Mouse (Mus musculus): ENCODE measurements at regions not wholly inside any gene's neighbourhood (a gene's known extent, or its start where the extent isn't known, plus 50 kb on each side); places are given as distances from the start of the nearest gene placed in this dataset.

DNA sequence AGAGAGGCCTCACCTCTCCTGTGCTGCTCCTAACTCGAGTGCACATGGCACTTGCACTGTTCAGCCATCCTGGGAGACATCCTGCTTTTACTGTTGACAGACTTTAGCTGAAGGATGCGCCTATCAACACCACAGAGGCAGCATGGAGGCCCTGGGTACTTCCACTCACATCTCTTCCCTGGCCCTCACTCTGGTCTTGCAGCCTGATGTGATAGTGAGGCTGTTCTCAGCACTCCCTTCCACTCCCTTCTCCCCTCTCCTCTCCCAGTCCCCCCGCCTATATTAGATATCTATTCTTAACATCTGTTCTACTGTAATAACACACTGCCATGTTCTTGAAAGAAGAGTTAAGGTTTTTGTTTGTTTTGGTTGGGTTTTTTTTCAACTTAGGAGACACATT lies 50.2 kb upstream of the Bod1 start:
- no peak for DNase-seq

DNA sequence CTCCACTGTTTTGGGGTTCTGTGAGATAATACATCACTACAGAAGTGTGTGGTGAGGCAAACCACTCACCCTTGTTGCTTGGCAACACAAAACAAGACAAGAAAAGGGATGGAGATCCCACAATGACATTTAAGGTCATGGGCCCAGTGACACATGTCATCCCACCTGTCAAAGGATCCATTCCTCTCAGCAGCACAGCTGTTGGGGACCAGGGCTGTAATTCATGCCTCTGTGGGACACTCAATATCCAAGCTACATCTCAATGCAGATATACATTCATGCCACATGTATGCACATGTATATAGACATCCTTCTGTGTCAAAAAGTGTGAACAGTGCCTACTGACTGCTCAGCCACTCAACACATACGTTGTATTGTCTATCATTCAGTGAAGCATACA lies 52.8 kb upstream of the Bod1 start:
- no peak for DNase-seq

DNA sequence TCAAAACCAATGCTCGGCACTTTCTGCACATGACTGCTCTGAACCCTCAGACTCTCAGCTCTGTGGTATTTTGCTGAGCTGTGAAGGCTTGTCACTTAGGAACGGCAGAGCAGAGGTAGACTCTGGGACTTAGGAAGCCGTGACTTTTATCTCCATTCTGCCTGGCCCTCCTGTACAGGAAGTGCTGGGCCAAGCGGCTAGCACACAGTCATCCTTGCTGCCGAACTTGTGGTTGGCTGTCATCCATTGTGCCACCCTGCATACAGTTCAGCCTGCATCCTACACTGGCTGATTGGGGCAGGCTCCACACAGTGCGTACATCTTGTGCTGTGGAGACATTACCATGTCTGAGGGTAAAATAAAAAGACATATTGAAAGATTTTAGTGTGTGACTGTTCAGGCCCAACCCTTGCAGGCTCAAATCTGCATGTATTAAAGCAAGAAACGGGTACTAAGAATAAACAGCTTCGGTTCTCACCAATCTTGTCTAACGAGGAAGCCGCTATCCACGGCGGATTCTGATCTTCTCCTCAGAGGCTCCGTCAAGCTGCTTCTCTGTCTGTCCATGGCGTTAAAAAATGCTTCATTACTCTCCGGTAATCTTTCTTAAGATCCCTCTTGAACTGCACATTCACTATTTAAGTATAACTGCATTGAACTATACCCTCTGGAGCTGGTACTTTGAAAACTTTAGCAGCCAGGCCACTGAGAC lies 54.4 kb upstream of the Bod1 start:
- DNase-seq = no peak

DNA sequence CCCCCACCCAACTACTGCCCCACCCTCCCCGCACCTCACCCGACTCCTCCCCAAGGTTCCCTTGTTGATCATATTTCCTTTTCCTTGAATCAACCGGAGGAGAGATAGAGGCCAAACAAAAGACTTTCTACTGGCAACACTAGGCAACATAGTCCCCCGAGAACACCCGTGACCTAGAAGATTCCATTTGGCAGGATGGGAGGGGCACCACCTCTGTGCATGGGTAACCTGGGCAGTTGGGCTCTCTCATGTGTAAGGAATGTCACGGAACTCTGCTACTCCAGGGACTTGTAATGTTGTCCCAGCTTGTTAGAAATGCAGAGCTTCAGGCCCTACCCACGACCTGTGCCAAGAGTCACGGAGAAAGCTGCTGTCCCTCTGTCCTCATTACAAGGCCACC lies 55.6 kb upstream of the Bod1 start:
- DNase-seq = peak; percentile 29 to 46

DNA sequence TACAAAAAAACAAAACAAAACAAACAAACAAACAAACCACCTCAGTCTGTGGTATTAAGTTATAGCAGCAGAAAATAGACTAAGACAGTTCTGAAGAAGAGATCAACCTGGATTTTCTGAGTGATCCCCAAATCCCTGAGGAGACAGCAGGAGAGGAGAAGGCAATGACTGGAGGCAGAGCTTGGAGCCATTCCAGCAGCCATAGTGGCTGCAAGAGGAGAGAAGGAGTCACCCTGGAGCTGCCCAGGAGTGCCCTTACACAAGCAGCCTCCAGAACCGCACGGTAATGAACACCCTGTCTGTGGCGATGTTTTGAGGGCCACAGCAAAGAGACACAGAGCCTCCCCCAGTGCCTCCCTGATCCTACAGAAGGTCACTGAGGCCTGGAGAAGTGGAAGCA lies 58.0 kb upstream of the Bod1 start:
- peak in 1 of 2 experiments; percentile 37 for DNase-seq

DNA sequence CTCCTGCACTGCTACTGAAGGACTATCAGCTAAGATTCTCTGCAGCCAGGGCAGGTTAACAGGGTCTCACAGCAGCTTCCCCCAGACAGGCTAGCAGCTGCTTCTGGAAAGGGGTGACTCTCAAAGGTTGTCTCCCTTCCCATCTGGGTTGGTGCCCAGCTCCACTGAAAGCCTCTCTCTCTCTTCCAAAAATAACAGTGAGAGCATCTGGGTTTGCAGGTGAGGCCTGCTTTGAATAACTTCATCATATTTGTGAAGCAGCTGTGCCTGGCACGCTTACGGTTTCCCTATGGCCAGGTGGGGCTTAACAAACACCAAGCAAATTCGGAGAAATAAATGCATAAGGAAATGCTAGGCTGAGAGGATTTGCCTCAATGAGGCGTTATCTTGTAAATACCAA lies 58.5 kb upstream of the Bod1 start:
- DNase-seq = no peak

DNA sequence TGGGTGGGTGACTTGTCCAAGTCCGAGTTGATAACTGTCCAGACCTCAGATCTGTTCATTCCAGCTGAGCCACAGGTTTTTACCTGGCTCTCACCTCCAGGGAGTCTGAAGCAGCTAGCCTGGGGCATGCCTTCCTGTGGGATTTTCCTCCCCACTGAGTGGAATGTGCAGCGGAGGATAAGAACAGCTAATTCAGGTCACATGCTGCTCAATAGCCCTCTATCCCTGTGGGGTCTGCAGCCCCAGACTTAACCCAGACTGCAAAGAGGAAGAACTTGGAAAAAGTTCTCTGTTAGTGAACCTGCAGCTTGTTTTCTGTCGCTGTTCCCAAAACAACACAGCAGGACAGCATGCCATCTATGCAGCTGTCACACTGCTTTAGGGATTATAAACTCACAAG lies 59.0 kb upstream of the Bod1 start:
- no peak for DNase-seq

DNA sequence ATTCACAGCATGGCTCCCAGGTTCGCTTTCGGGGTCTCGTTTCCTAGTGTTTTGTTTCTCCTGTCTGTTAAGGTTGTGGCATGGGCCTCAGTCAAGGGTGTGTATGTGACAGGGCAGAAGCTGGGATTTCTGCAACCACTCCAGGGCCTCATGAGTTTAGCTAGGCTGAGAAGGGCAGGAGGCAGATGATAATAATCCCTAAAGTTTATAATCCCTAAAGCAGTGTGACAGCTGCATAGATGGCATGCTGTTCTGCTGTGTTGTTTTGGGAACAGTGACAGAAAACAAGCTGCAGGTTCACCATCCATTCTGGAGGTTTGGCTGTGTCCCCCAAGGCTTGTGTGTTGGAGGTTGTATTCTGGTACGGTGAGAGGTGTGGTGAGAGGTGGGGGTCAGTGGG lies 59.8 kb upstream of the Bod1 start:
- DNase-seq = no peak

DNA sequence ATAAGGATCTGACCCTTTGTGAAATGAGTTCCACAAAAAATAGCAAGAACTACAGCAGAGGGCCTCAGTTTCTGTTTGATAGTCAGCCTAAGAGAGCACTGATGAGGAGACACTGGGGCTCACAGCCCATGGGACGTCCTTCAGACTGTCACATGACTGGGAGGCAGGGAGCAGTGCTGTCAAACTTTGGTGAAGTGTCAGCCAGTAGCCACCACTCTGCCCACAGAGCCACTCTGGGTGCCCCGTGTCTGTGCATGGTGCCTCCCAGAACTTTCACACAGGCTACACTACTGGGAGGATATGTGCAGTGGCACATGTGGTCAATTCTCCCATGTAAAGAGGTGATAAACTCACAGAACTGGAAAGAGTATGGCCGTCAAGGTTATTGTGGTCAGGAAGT lies 60.7 kb upstream of the Bod1 start:
- no peak for DNase-seq

DNA sequence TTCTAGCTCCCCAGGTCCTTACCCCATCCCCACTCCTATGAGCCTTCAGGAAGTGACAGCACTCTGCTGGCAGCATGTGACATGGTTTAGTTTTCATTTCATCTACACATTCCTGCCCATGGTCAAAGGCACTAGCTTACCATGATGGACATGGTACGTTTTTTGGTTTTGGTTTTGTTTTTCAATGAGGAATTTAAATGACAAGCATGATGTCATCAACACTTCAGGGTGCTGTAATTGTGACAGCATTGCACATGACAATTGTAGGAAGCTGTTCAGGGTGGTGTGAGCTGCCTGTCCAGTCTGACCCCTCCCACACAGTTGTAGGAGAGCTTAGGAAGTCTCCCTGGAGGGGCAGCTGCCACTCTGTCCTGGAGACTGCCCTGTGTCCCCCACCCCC lies 61.3 kb upstream of the Bod1 start:
- DNase-seq = no peak

DNA sequence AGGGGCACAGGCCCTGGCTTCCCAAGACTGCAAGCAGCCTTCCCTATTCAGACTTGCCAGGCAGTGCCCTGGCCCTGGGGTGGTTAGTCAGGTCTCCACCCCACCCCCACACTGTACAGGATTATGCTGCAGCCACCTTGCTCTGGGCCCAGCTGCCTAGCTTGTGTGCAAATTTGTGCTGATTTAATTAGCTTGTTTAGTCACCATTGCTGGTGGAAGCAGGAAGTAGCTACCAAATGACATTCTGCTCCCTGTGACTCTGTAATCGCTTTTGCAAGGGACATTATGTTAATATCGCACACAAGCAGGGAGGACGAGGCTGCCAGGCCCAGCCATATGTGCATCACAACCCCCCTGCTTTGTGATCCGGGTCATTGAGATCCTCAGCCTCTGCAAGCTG lies 62.4 kb upstream of the Bod1 start:
- peak; percentile 63 to 79 for DNase-seq

DNA sequence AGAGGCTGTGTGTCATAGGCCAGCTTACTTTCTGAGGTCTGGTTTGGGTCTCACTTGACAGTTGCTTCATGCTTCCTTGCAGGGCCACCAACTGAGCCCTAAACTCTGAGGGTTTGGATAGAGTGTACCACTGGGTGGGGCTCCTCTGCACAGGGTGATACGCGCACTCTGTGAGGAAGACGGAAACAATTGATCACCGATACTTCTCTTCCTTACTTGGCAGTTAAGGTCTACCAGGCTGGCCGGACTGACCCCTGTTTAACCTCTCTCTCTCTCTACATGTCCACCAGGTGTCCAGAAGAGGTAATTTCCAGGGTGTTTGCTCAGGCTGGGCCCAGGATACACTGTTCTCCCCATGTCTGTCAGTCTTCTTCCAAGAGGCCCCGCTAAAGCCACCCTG lies 63.6 kb upstream of the Bod1 start:
- DNase-seq = no peak

DNA sequence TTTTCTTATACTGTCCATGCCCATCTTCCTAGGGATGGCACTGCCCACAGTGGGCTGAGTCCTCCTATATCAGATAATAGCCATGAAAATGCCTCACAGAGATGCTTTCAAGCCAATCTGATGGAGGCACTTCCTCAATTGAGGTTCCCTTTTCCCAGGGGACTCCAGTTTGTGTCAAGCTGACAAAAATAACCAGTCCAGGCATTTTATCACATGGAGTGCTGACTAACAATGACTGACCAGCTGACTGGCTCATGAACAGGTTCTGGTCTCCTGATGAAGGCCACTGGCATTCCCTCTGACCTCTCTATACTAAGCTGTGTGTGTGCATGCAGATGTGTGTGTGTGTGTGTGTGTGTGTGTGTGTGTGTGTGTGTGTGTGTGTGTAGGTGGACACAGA lies 64.4 kb upstream of the Bod1 start:
- no peak for DNase-seq

DNA sequence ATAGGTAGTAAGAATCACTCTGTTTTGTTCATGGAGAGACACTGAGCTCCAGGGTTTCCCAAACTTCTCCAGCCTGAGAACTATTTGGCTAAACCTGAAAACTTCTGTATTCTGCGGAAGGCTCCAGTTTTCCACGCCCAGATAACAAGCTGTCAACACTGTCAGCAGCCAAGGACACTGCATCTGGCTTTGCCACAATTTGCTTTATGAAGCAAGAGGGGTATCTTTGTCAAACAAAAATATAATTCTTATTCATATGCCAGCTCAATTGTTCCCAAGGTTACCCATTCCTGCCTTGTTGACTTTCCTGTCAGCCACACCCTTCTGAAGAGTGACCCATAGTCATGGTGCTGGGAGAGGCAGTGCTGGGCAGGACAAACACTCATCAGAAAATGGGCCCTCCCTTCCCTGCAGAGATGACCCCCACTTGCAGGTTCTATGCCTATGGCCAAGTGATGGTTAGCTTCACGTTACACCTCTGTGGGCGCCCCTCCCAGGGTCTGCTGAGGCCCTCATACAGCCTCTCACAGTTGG lies 64.9 kb upstream of the Bod1 start:
- DNase-seq = no peak

DNA sequence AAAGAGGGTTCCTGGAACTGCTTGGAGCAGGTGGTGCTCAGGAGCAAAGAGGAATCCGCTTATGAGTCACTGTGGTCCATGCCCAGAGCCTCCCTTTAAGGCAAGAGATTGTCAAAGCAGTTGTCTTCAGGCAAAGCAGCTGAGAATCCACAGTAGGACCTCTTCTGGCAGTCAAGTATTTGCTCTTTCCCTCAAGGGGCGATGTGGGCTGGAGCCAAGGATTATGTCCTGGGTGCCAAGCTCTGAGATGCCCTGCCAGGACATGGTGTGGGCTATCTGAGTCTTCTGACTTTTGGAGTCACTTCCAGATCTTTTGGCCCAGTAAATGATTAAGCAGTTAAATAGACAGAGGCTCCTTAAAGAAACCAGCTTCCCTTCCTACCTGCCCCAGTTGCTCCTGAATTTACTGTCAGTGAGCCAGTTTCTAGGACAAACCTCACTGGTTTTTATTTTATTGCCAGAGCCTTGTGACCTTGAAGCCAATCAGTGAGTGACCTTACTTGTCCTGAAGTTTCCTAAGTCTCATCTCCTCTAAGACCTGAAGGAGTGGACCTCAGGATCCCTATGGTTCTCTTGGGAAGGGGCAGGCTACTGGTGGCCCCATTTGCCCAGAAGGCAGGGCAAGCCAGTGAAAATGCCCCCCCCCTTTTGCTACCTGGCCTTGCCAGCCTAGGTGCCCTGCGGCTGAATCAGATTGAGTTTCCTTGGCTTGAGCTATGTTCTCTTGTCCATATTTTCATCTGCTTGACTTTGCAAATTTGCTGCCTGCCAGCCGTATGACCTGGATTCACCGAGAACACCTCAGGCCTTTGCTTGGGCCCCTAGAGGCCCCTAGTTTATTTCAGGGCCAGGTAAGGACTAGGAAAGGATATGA lies 66.7 kb upstream of the Bod1 start:
- DNase-seq = peak; percentile 60 to 73

DNA sequence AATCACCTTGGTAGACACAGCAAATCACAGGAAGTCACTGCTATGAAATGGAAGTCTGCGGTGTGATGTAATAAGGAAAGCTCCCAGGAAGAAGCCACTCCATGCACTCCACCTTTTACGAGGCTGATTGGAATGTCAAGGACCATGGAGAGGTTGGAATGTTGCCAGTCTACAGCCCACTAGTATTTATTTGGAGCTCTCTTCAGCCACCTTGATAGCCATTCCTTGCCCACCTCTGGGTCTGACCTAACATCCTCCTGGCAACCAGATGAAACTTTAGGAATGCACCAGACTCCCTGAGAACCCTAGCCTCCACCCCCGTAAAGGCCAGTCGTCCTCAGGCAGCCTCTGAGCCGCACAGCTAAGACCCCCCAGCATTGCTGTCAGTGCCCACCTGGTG lies 68.7 kb upstream of the Bod1 start:
- no peak for DNase-seq

DNA sequence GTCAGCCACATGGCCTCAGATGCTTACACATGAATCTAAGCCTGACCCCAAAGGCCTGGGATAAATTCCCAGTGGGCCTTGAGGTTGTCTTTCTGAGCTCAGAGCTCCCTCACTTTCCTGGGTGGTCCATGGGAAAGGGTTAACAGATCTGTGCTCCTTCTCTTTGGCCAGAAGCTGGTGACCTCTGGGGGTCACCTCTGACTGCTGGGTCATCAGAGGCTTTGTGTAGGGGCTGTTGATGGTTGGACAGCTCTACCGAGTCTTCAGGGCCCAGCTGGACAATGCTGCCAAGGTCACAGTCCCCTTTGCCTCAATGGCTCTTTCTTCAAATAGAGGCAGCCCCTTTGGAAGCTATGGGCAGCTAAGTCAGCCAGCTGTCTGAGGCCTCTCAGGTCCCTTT lies 70.5 kb upstream of the Bod1 start:
- DNase-seq = no peak

DNA sequence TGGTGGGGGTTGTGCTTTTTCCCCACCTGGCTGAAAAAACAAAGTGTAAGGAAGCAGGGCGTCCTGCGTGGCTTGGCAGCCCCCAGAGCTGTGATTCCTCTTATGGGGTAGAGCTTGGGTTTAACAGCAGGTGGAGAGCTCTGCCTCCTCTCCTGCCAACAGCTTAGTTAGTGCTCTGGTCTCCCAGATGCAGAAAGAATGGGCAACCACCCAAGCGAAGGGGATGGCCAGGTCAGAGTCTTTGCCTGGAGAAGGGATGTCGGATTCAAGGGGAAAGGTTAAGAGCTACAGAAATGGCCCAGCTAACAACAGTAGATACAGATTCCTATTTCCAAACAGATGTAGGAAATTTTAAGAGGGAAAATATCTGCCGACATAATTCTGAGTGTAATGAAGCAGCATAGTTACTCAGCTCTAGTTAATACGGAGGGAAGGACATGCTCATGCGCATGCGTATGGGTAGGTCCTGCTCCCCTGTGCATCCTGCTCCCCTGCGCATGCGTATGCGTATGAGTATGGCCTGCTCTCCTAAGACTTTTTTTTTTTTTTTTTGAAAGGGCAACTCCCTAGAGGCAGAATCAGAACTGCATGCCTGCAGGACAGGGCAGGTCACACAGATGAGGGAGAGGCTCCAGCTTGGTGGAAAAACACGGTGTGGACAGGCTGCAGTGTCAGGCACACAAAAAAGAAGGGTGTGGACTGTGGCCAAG lies 72.5 kb upstream of the Bod1 start:
- peak; percentile 78 to 81 for DNase-seq

DNA sequence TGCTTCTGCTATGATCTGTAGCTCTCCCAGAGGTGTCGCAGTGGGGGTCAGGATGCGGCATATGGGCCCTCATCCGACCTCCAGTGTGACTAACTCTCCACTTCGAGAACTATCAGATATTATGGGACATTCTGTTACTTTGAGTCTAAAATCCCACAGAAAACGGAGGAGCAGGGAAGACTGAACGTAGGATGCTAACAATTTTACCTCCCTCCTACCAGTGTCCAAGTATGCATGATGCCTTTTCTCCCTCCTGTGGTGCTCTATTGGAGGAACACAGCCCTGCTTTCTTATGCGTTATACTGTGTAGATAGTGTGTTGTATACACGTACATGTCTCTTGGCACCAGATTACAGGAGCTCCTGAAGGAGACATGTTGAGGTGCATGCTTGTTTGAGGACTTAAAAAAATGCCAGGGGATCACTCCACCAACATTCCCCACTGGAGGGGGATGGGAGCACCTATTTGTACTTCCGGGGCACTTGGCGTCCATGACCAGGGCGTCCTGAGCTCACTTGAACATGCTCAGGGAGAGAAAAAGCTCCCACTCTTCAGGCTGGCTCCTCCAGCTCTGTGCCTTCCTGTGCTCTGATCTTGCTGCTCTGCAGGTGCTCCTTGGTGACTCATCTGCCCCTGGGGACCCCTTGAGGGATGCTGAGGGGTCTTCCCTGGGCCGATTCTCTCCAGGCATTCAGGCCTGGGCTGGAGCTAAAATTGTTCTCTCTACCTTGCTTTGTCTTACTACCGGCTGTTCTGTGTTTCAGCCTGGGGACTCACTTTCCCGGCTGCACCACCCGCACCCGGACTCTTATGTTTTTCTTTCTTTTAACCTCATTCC lies 73.6 kb upstream of the Bod1 start:
- DNase-seq = no peak

DNA sequence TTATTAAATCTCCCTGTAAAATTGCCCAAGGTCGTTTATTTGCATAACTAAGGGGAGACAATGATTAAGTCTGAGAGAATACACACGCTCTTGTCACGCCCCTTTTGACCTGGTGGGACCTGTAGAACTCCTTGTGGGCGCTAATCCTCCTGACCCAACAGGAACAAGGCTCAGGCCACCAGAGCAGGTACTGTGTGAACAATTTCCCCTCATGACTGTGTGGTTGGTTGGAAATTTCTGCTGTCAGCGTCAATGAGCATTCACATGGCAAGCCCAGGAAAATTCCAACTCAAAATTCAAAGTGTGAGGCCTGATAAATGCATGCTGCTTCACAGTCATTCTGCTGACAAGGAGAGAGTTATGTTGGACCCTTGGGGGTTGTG lies 74.2 kb upstream of the Bod1 start:
- DNase-seq = peak in 1 of 2 experiments; percentile 42

DNA sequence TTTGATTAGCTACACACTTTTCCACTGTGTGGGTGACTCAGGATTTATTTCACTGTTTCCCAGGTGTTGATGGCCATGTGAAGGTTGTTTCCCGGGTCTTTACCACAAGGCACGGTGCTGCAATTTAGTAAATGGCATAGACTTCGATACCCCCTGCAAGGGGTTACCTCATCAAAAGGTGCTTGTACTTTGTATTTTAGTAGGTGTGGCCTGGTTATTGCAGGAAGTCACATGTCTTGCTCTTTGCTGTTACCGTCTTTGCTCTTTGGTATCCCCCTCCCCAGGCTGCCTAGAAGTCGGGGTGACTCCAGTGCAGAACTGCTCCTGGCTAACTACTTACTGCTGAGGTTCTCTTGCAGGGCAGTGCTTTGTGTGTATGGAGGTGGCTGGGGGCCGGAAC lies 74.8 kb upstream of the Bod1 start:
- peak; percentile 30 to 49 for DNase-seq

DNA sequence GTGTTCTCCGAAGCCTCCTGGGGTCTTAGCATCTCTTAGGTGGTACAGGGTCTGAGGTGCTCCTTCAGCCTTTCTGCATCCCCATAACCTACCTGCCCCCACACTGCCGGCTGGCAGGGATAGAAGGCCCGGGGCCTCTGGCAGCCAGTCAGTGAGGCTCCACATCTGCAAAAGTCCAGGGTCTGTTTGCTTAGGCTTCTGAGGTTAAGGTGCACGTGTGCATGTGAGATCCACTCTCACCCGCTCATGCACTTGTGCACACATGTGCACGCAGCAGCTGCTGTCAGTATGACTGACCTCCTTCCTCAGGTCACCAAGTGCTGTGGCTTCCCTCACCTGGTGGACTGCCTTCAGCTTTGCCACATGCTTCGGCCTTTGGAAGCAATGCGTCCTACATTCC lies 75.3 kb upstream of the Bod1 start:
- no peak for DNase-seq
